Mouse (Mus musculus) embryonic facial prominence, embryonic 10.5 days (tissue): Measurements from ENCODE around the gene BC049715. TPM values are rescaled to one million over a fixed set of nuclear protein-coding genes. Genes with fewer than 3 reads are reported as not detected.

ENCODE experiments used
- DNase-seq: peaks from one replicate; pipeline ENCODE4 v3.0.0-alpha.2; 2017; ENCODE audit warnings: low spot score
- H3K27ac ChIP-seq: fragments of 300-500 bp; sonication (generic); replicated peaks from 2 replicates; pipeline ENCODE4 v1.5.1; 2016; ENCODE audit warnings: mild to moderate bottlenecking
- H3K27me3 ChIP-seq: fragments of 300-500 bp; sonication (generic); replicated peaks from 2 replicates; pipeline ENCODE4 v1.6.1; 2016; ENCODE audit warnings: low read depth, mild to moderate bottlenecking; ENCODE audit not compliant: poor library complexity, severe bottlenecking
- H3K36me3 ChIP-seq: fragments of 300-500 bp; sonication (generic); replicated peaks from 2 replicates; pipeline ENCODE4 v1.6.1; 2016; ENCODE audit warnings: mild to moderate bottlenecking, moderate library complexity
- H3K4me1 ChIP-seq: fragments of 300-500 bp; sonication (generic); 2 replicates; pipeline ENCODE4 v1.6.1; 2016
- H3K4me3 ChIP-seq: fragments of 300-500 bp; sonication (generic); 2 replicates; pipeline ENCODE4 v1.5.1; 2016; ENCODE audit warnings: mild to moderate bottlenecking, moderate library complexity
- H3K9me3 ChIP-seq: fragments of 300-500 bp; sonication (generic); 2 replicates; pipeline ENCODE4 v1.6.1; 2016; ENCODE audit warnings: mild to moderate bottlenecking
- WGBS: fragments of 180-500 bp; shearing (Covaris S2); methylation state at CpG from one replicate; pipeline ENCODE4 v1.1.7; 2016; 5-methylcytosine and 5-hydroxymethylcytosine counted together
- polyA plus RNA-seq: library from polyadenylated mRNA; unstranded; fragments of >200 nt; fragmentation: Nextera tagmentation; extraction: Ambion mirVana; gene quantifications from 2 replicates; pipeline ENCODE4 v1.2.1, GENCODE M21; 2016

The BC049715 gene
- polyA plus RNA-seq, 1 experiment from 2014 or later, result 2.1 TPM

DNA sequence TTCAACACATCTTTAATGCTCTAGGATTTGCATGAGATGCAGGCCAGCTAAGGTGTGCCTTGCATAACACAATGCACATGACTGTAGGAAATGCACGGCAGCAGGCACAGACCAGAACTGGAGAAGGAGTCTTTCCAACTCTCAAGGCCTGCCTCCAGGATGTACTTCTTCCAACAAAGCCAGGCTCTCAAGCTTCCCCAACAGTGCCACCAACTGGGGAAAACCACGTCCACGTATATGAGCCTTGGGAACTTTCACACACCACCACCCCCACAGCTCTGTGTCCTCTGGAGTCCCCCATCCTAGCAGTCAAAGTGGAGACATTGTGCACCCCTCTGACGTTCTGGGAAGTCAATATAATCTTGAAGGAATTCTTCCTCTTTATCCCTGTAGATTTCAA, 14.3 kb upstream of the BC049715 start:
- Histone ChIP-seq H3K4me3 (no peak overlapping the region), H3K9me3 (no peaks in the 10 kb centered on the region), H3K27ac (no peak overlapping the region), H3K27me3 (no peaks in the 10 kb centered on the region), H3K4me1 (peaks cover 14% of the 10 kb centered on the region), H3K36me3 (peaks cover 81% of the 10 kb centered on the region)
- no peak for DNase-seq
- WGBS, result 62% methylated on average over 4 of the region's 4 CpGs

DNA sequence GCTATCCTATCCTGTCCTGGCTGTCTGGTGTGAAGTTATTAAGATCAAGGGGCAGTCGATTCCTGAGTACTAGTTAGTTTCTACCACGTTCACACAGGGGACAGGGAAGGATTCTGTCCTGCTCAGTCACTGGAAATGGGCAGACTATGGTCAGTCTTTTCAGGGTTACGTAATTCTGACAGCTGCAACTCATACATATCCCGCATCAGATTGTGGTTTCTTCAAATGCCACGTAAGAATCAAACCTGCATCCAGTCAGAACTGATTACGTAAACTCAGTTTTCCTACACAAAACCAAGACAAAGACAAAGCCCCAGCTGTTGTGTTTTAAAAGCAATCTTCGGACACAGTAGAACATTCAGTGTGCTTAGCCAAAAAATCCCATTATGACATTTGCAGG, 12.0 kb upstream of the BC049715 start:
- H3K27me3 ChIP-seq, result no peaks in the 10 kb centered on the region
- no peak overlapping the region for H3K27ac ChIP-seq
- WGBS, result 94% methylated on average over 7 of the region's 7 CpGs
- no peak overlapping the region for H3K4me3 ChIP-seq
- no peaks in the 10 kb centered on the region for H3K4me1 ChIP-seq
- H3K36me3 ChIP-seq, result peaks cover 96% of the 10 kb centered on the region
- H3K9me3 ChIP-seq, result no peaks in the 10 kb centered on the region
- no peak for DNase-seq

DNA sequence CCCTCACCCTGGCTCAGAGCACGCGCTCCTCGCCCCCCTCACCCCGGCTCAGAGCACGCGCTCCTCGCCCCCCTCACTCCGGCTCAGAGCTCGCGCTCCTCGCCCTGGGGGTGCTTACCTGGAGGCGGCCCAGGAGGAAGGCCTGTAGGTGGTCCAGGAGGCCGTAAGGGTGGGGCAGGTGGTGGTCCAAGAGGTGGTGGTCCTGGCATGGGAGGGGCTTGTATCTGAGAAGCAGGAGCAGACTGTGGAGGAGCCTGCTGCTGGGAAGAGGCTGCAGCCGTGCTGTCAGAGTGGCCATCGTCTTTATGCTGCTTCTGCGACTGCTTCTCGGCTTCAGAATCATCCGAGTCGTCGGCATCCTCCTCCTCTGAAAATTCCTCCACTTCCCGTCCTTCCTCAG, 10.6 kb upstream of the BC049715 start:
- Histone ChIP-seq H3K4me1 (no peaks in the 10 kb centered on the region), H3K4me3 (no peak overlapping the region), H3K27me3 (no peaks in the 10 kb centered on the region), H3K9me3 (no peaks in the 10 kb centered on the region), H3K27ac (no peak overlapping the region), H3K36me3 (peaks cover 97% of the 10 kb centered on the region)
- 94% methylated on average over 21 of the region's 21 CpGs for WGBS
- no peak for DNase-seq

GRCm38 (mm10) chr6:136817549-136817948, 9.9 kb upstream of the BC049715 start:
- WGBS, result 93% methylated on average over 3 of the region's 3 CpGs
- H3K27ac ChIP-seq, result no peak overlapping the region
- peaks cover 97% of the 10 kb centered on the region for H3K36me3 ChIP-seq
- H3K9me3 ChIP-seq, result no peaks in the 10 kb centered on the region
- DNase-seq, result no peak
- no peaks in the 10 kb centered on the region for H3K27me3 ChIP-seq
- H3K4me3 ChIP-seq, result no peak overlapping the region
- no peaks in the 10 kb centered on the region for H3K4me1 ChIP-seq

DNA sequence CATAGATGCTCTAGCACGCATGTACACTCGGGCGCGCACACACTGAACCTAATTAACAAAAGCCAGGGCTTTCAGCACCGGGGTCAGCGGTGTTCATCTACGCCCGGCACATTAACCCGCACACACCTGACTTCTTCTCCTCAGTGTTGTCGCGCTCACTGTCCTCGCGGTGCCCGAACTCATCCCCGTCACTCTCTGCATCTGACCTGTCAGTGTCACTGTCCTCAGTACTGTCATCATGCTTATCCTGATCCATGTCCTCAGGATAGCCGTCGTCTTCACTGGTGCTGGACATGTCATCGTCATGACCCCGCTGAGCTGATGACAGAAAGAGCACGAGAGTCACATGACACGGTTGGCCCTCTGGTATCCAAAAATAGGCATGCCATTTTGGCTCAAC, 7.0 kb upstream of the BC049715 start:
- Histone ChIP-seq H3K9me3 (no peaks in the 10 kb centered on the region), H3K4me3 (no peak overlapping the region), H3K27ac (no peak overlapping the region), H3K4me1 (no peaks in the 10 kb centered on the region), H3K27me3 (no peaks in the 10 kb centered on the region), H3K36me3 (peaks cover 96% of the 10 kb centered on the region)
- 95% methylated on average over 21 of the region's 21 CpGs for WGBS
- DNase-seq, result no peak

GRCm38 (mm10) chr6:136821086-136821485, 6.3 kb upstream of the BC049715 start:
- no peaks in the 10 kb centered on the region for H3K27me3 ChIP-seq
- no peak overlapping the region for H3K4me3 ChIP-seq
- DNase-seq, result no peak
- no peaks in the 10 kb centered on the region for H3K4me1 ChIP-seq
- H3K27ac ChIP-seq, result no peak overlapping the region
- 92% methylated on average over 18 of the region's 18 CpGs for WGBS
- H3K36me3 ChIP-seq, result peaks cover 94% of the 10 kb centered on the region
- no peaks in the 10 kb centered on the region for H3K9me3 ChIP-seq

- DNase-seq, result no peak
- peaks cover 56% of the 10 kb centered on the region for H3K36me3 ChIP-seq
- H3K27ac ChIP-seq, result no peak overlapping the region
- no peaks in the 10 kb centered on the region for H3K27me3 ChIP-seq
- no peak overlapping the region for H3K4me3 ChIP-seq
- 92% methylated on average over 8 of the region's 8 CpGs for WGBS
- peaks cover 14% of the 10 kb centered on the region; the same call in 1 of the 2 replicates for H3K4me1 ChIP-seq
- no peaks in the 10 kb centered on the region for H3K9me3 ChIP-seq
Measured at GRCm38 (mm10) chr6:136824987-136825386, 2.4 kb upstream of the BC049715 start.

- H3K4me3 ChIP-seq, result peak overlapping the region; percentile 99
- no peaks in the 10 kb centered on the region for H3K27me3 ChIP-seq
- no peaks in the 10 kb centered on the region for H3K9me3 ChIP-seq
- peaks cover 14% of the 10 kb centered on the region; the same call in 1 of the 2 replicates for H3K4me1 ChIP-seq
- WGBS, result 19% methylated on average over 7 of the region's 7 CpGs
- peak overlapping the region; percentile 98 for H3K27ac ChIP-seq
- peaks cover 35% of the 10 kb centered on the region for H3K36me3 ChIP-seq
- DNase-seq, result no peak
Measured at GRCm38 (mm10) chr6:136827116-136827515, 310 bp upstream of the BC049715 start.

DNA sequence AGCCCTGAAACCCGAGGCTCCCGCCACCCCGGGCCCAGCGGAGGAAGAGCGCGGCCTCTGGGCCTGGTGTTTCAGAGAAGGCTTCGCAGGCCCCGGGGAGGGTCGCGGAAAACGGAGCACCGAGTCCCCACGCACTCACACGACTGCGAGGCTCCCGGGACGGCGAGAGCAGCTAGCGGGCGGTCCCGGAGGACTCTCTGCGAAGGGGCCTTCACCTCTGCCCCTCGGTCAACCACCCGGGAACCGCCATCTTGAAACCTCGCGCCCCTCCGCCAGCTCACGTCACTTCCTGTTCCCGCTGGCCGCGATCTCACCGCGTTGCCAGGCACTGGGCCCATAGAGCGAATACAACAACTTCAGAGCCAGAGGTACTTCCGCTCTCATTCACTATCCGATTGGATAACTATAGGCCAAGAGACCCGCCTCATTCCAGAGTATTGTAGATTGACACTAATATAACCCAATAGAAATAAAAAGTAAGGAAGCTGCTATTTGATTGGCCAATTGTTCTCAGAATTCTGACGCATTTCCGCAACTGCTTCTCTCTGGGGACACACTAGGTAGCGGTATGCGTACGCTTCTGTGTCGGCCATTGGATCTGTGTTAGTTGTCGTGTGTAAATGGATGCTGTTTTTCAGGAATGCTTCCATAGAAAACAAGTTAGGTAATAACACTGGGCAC, 595 bp downstream of the BC049715 start, which contains the start of gene Wbp11:
Gene Wbp11, minus strand, starts transcription at position 353 of the 681 bp plus-strand sequence.
- peak; percentile 97 for DNase-seq
- H3K4me1 ChIP-seq, result peaks cover 14% of the 10 kb centered on the region; the same call in 1 of the 2 replicates
- H3K27me3 ChIP-seq, result no peaks in the 10 kb centered on the region
- no peaks in the 10 kb centered on the region for H3K9me3 ChIP-seq
- H3K36me3 ChIP-seq, result peaks cover 26% of the 10 kb centered on the region
- H3K4me3 ChIP-seq, result peak within 1 kb of the TSS; percentile 99
- H3K27ac ChIP-seq, result peak within 1 kb of the TSS; percentile 98
- WGBS, result under 1% methylated on average over 45 of the region's 45 CpGs

DNA sequence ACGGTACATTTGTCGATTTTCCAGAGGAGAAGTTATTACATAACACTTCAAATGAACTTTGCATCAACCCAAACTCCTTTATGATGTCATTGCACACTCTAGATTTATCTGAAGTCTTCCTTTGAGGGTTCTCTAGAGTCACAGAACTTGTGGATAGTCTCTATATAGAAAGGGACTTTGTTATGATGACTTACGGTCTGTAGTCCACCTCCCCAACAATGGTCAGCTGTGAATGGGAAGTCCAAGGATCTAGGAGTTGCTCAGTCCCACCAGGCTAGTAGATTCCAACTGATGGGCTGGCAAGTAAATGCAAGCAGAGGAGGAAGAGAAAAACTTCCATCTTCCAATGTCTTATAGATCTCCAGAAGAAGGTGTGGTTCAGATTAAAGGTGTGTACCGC, 1.3 kb downstream of the BC049715 start:
- no peak for DNase-seq
- Histone ChIP-seq H3K36me3 (peaks cover 22% of the 10 kb centered on the region), H3K27me3 (no peaks in the 10 kb centered on the region), H3K4me3 (peak overlapping the region; percentile 99), H3K4me1 (peaks cover 14% of the 10 kb centered on the region; the same call in 1 of the 2 replicates), H3K9me3 (no peaks in the 10 kb centered on the region), H3K27ac (peak overlapping the region; percentile 98)
- WGBS, result 33% methylated on average over 4 of the region's 4 CpGs

DNA sequence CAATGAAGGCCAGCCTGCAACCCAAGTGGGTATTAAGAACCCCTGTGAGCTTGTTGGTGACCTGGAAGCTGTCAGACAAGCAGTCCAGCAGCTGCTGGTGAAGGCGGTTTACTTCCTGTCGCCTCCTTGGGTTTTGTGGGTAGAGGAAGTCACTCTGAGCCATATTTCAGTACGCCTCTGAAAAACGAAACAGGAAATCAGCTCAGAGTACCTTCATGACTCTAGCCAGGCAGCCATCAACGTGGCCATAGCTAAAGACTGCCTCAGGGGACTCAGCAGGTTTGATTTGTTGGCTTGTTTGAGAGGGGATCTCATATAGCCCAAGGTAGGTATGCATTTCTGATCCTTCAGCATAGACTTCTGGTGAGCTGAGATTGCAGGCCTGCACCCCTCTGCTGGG, 4.3 kb downstream of the BC049715 start:
- Histone ChIP-seq H3K9me3 (no peaks in the 10 kb centered on the region), H3K36me3 (no peaks in the 10 kb centered on the region), H3K27ac (no peak overlapping the region), H3K27me3 (no peaks in the 10 kb centered on the region), H3K4me3 (no peak overlapping the region), H3K4me1 (peaks cover 10% of the 10 kb centered on the region; the same call in 1 of the 2 replicates)
- no peak for DNase-seq
- 71% methylated on average over 5 of the region's 5 CpGs for WGBS

GRCm38 (mm10) chr6:136835352-136835751, 7.9 kb downstream of the BC049715 start, which contains the start of gene Smco3:
Smco3 (minus strand) TSS chr6:136835452.
- no peak within 1 kb of the TSS for H3K4me3 ChIP-seq
- H3K27me3 ChIP-seq, result no peaks in the 10 kb centered on the region
- H3K27ac ChIP-seq, result no peak within 1 kb of the TSS
- no peaks in the 10 kb centered on the region for H3K36me3 ChIP-seq
- 53% methylated on average over 4 of the region's 4 CpGs for WGBS
- no peak for DNase-seq
- no peaks in the 10 kb centered on the region for H3K9me3 ChIP-seq
- H3K4me1 ChIP-seq, result no peaks in the 10 kb centered on the region

DNA sequence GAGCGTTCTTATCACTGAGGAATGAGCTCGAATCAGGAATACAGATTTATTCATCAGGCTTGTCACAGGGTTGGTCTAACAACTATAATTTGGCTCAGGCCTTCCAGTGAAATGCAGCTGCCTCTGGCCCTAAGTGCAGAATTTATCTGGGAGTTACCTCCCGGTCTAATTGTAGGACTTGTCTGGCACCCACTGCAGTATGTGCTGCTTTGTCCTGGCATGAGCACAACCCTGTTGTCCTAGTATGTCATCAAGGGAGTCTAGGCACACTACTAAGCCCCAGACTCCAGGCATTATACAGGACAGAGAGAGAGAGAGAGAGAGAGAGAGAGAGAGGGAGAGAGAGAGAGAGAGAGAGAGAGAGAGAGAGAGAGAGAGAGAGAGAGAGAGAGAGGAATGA, 9.9 kb downstream of the BC049715 start:
- no peaks in the 10 kb centered on the region for H3K9me3 ChIP-seq
- no peak overlapping the region for H3K27ac ChIP-seq
- no peak overlapping the region for H3K4me3 ChIP-seq
- WGBS, result 85% methylated on average over 3 of the region's 3 CpGs
- no peaks in the 10 kb centered on the region for H3K36me3 ChIP-seq
- H3K4me1 ChIP-seq, result no peaks in the 10 kb centered on the region
- DNase-seq, result no peak
- no peaks in the 10 kb centered on the region for H3K27me3 ChIP-seq
